Mouse (Mus musculus) bone marrow, adult 2 months (tissue): Measurements from ENCODE around the gene 3110021N24Rik. TPM values are rescaled to one million over a fixed set of nuclear protein-coding genes. Genes with fewer than 3 reads are reported as not detected.
"Not testable (repeated sequence)": the region's sequence is repeated elsewhere in the genome, so short reads cannot be mapped to it uniquely, and the experiment has no call there.

Source experiments
- H3K27ac ChIP-seq: fragments of 200-500 bp; 2 replicates; pipeline ENCODE4 v1.5.1; 2012; ENCODE audit warnings: low read depth, mild to moderate bottlenecking, control low read depth, inconsistent platforms, low read length; ENCODE audit not compliant: control insufficient read depth, poor library complexity, insufficient read depth
- H3K4me1 ChIP-seq: fragments of 200-500 bp; 2 replicates; pipeline ENCODE4 v1.6.1; 2011; ENCODE audit warnings: low read length; ENCODE audit not compliant: control insufficient read depth, insufficient read depth
- H3K4me3 ChIP-seq: fragments of 200-500 bp; replicated peaks from 2 replicates; pipeline ENCODE3; 2011; ENCODE audit warnings: mild to moderate bottlenecking, low read depth, low read length, control low read depth; ENCODE audit not compliant: control insufficient read depth
- CTCF ChIP-seq: fragments of 200-500 bp; IDR thresholded peaks from 2 replicates; pipeline ENCODE4 v1.5.1; 2011; ENCODE audit warnings: low read length, control low read depth; ENCODE audit not compliant: control insufficient read depth, insufficient read depth
- POLR2A ChIP-seq: fragments of 200-500 bp; IDR thresholded peaks from 2 replicates; pipeline ENCODE4 v1.6.1; 2011; ENCODE audit warnings: low read depth, mild to moderate bottlenecking, control low read depth, low read length, borderline replicate concordance; ENCODE audit not compliant: control insufficient read depth
- WGBS: fragments of 180-500 bp; shearing (Covaris S2); methylation state at CpG from one replicate; pipeline ENCODE4 v1.1.7; 2018; 5-methylcytosine and 5-hydroxymethylcytosine counted together
- polyA plus RNA-seq: library from polyadenylated mRNA; stranded (reverse); fragments of >200 nt; gene quantifications from 2 replicates; pipeline ENCODE4 v1.2.4, GENCODE M21; 2011; ENCODE audit warnings: low replicate concordance; ENCODE audit not compliant: missing spikeins, insufficient read depth, insufficient read length

3110021N24Rik gene
- polyA plus RNA-seq, result 0.72 TPM in 1 of 2 replicates, not detected in the other

- Histone ChIP-seq H3K4me1 (no peaks in the 10 kb centered on the region), H3K27ac (no peak within 1 kb of the TSS), H3K4me3 (no peak within 1 kb of the TSS)
- TF ChIP-seq POLR2A, result no peak
- no peak for TF ChIP-seq CTCF
- WGBS, result 80% methylated on average over 5 of the region's 5 CpGs
Observed at GRCm38 (mm10) chr4:108719349-108719748, at the start of gene 3110021N24Rik. Gene 3110021N24Rik (plus strand): TSS chr4:108719649.

GRCm38 (mm10) chr4:108686156-108686555 is 33.3 kb upstream of the 3110021N24Rik start:
- no peak overlapping the region for H3K27ac ChIP-seq
- H3K4me3 ChIP-seq, result no peak overlapping the region
- TF ChIP-seq POLR2A (no peak), CTCF (no peak)
- H3K4me1 ChIP-seq, result no peaks in the 10 kb centered on the region
- 74% methylated on average over 3 of the region's 3 CpGs for WGBS

- not testable (repeated sequence) for H3K4me1 ChIP-seq, H3K27ac ChIP-seq, H3K4me3 ChIP-seq
- WGBS, result 80% methylated on average over 6 of the region's 7 CpGs
Observed at GRCm38 (mm10) chr4:108687098-108687497, 32.4 kb upstream of the 3110021N24Rik start.

GRCm38 (mm10) chr4:108690479-108690878 is 29.0 kb upstream of the 3110021N24Rik start:
- H3K27ac ChIP-seq, result no peak overlapping the region
- WGBS, result 79% methylated on average over 3 of the region's 3 CpGs
- no peak overlapping the region for H3K4me3 ChIP-seq
- TF ChIP-seq POLR2A (no peak), CTCF (no peak)
- H3K4me1 ChIP-seq, result no peaks in the 10 kb centered on the region

- Histone ChIP-seq H3K27ac (no peak overlapping the region), H3K4me1 (no peaks in the 10 kb centered on the region), H3K4me3 (no peak overlapping the region)
- TF ChIP-seq POLR2A, result no peak
- no peak for TF ChIP-seq CTCF
Observed at GRCm38 (mm10) chr4:108691469-108691868, 28.0 kb upstream of the 3110021N24Rik start.

- WGBS, result 70% methylated on average over 3 of the region's 3 CpGs
- Histone ChIP-seq H3K27ac (no peak overlapping the region), H3K4me1 (no peaks in the 10 kb centered on the region), H3K4me3 (no peak overlapping the region)
- TF ChIP-seq CTCF, result no peak
- TF ChIP-seq POLR2A, result no peak
Observed at GRCm38 (mm10) chr4:108696934-108697333, 22.5 kb upstream of the 3110021N24Rik start.

GRCm38 (mm10) chr4:108708209-108708608 is 11.2 kb upstream of the 3110021N24Rik start:
- Histone ChIP-seq H3K4me3 (no peak overlapping the region), H3K4me1 (no peaks in the 10 kb centered on the region), H3K27ac (no peak overlapping the region)
- TF ChIP-seq CTCF, result no peak
- TF ChIP-seq POLR2A, result no peak
- 66% methylated on average over 5 of the region's 5 CpGs for WGBS

- TF ChIP-seq CTCF, result no peak
- no peak for TF ChIP-seq POLR2A
- Histone ChIP-seq H3K27ac (no peak overlapping the region), H3K4me3 (no peak overlapping the region), H3K4me1 (no peaks in the 10 kb centered on the region)
- 60% methylated on average over 3 of the region's 3 CpGs for WGBS
Observed at GRCm38 (mm10) chr4:108721245-108721784, 1.9 kb downstream of the 3110021N24Rik start.

GRCm38 (mm10) chr4:108724102-108724501 is 4.7 kb downstream of the 3110021N24Rik start:
- 70% methylated on average over 2 of the region's 2 CpGs for WGBS
- Histone ChIP-seq H3K4me3 (no peak overlapping the region), H3K27ac (no peak overlapping the region), H3K4me1 (no peaks in the 10 kb centered on the region)
- TF ChIP-seq CTCF (no peak), POLR2A (no peak)
